Mouse (Mus musculus) cerebellum, postnatal 10 days (tissue): ENCODE measurements around the gene Lbhd1.
"Not testable (repeated sequence)": the region's sequence is repeated elsewhere in the genome, so short reads cannot be mapped to it uniquely, and the experiment has no call there.

Experiments
- DNase-seq, 2 experiments: peaks; one replicate each; pipeline ENCODE4 v3.0.0; 2021; ENCODE audit warnings: mixed read lengths in 2 of 2

Lbhd1 gene

GRCm38 (mm10) chr19:8871267-8872186 lies 12.0 kb upstream of the Lbhd1 start, which contains the start of gene Ubxn1:
Gene Ubxn1 (plus strand): TSS chr19:8871496.
- DNase-seq = peak; percentile 98

- no peak for DNase-seq
Observed at GRCm38 (mm10) chr19:8872266-8872840, 11.2 kb upstream of the Lbhd1 start.

DNA sequence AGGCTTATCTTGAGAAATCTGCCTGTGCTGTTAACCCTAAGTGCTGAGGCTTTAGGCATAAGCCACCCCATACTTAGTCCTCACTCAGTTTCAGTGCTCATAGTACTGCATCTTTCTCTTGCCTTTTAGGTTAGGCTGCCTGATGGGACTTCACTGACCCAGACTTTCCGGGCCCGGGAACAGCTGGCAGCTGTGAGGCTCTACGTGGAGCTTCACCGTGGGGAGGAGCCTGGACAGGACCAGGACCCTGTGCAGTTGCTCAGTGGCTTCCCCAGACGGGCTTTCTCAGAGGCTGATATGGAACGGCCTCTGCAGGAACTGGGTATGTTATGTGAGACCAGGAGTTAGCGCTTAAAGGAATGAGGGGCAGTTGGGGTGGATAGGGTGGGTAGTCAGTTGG lies 8.5 kb upstream of the Lbhd1 start:
- no peak for DNase-seq

GRCm38 (mm10) chr19:8880311-8881033 lies 3.1 kb upstream of the Lbhd1 start, which contains the start of gene Uqcc3:
Gene Uqcc3 (minus strand): TSS chr19:8880923.
- DNase-seq = peak; percentile 93

GRCm38 (mm10) chr19:8881034-8881392 lies 2.5 kb upstream of the Lbhd1 start:
- DNase-seq = no peak

GRCm38 (mm10) chr19:8886916-8887584 lies 3.5 kb downstream of the Lbhd1 start:
- no peak for DNase-seq

- DNase-seq = no peak
Observed at GRCm38 (mm10) chr19:8887585-8888463, 4.3 kb downstream of the Lbhd1 start.

GRCm38 (mm10) chr19:8888511-8889385 lies 5.2 kb downstream of the Lbhd1 start, which contains the start of the genes 1810009A15Rik and Gm49416:
Gene 1810009A15Rik (plus strand): TSS chr19:8888853.
Gene Gm49416 (plus strand): TSS chr19:8888926.
- peak; percentile 98 to 99 for DNase-seq

DNA sequence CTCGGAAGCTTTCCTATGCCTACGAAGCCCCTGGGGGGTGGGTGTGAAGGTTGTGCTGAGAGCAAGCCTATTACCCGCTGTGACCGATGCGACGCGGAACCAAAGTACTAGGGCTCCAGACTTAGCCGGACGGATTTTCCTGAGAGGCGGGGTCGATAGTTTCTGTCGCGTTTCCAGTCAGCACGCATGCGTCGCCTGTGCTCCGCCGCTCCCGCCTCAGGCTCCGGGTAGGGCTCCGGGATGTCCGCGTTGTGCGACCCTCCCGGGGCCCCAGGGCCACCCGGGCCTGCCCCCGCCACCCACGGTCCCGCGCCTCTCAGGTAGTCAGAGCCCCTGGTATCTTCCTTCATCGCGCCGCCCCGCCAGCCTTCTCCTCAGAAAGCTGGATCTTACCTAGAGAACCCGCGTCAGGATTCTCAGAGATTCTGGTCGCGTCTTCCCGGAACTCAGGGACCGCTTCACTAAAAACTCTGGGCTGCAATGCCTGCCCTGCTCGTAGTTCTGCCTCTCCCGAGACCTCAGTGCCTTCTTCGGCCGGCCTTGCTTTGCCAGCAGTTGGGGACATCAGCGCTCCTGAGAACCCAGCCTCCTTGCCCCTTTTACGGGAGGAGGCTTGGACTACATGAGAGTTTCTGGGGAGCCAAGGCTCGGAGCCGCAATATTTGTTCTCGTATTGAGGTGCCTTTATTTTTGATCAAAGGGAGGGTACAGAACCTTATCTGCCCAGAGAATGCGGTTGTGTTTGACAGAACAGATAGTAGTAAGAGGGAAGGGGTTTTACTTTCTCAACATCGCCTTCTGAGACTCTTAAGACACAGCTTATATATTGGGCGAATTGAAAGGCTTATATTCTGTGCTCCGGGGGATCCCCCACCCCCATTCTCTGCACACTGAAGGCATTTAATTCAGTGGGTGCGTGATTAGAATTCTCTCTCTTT lies 9.6 kb downstream of the Lbhd1 start, which contains the start of gene Ints5:
Gene Ints5, plus strand, starts transcription at position 177 of the 938 bp plus-strand sequence.
- DNase-seq = peak; percentile 89 to 92

DNA sequence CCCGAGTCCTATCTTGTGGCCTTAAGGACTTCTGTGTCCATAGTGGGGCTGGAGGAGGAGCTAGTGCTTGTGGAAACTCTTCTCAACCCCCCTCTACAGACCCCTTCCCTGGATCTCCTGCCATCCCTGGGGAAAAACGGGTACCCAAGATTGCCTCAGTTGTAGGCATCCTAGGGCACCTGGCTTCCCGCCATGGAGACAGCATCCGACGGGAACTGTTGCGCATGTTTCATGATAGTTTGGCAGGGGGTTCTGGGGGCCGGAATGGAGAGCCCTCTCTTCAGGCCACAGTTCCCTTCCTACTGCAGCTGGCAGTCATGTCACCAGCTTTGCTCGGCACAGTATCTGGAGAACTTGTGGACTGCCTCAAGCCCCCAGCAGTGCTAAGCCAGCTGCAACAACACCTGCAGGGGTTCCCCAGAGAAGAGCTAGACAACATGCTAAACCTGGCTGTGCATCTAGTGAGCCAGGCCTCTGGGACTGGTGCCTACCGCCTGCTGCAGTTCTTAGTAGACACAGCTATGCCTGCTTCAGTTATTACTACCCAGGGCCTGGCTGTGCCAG lies 11.9 kb downstream of the Lbhd1 start:
- peak; percentile 24 to 25 for DNase-seq

DNA sequence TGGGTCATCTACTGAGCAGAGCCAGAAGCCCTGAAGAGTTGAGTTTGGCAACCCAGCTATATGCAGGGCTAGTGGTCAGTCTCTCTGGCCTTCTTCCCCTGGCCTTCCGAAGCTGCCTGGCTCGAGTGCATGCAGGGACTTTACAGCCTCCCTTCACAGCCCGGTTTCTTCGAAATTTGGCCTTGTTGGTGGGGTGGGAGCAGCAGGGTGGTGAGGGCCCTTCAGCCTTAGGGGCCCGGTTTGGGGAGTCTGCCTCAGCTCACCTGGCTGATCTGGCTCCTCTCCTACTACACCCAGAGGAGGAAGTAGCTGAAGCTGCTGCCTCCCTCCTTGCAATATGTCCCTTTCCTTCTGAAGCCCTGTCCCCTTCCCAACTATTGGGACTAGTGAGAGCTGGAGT lies 12.7 kb downstream of the Lbhd1 start:
- not testable (repeated sequence) for DNase-seq

GRCm38 (mm10) chr19:8897211-8897864 lies 13.8 kb downstream of the Lbhd1 start:
- peak; percentile 69 for DNase-seq

DNA sequence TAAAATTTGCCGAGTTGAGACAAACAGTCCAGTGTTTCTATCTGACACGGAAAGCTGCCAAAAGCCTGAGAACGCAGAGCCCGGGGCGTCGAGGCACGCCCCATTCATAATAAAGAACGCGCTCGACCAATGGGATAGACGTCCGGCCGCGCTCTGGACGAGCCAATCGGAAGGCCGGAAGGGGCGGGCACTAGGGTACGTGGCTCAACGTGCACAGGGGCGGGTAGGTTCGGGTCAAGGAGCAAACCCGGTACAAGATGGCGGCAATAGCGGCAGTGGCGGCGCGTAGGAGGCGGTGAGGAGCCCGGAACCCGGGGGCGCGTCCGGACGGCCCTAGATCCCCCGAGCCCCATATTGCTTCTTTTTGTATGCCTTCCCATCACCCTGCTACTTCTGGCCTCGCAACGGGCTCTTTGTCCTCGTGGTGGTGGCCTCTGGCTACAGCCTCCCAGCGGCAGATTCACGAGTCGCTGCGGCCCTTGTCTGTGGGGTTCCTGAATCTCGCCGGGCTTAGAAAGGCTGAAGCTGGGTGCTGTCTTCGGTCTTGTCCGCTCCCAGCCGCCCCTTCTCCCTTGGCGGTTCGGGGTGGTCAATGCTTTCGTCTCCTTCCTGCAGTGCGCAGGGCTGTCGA lies 14.4 kb downstream of the Lbhd1 start, which contains the start of gene Ganab:
Gene Ganab, plus strand, starts transcription at position 207 of the 631 bp plus-strand sequence.
- DNase-seq = peak; percentile 95 to 97

DNA sequence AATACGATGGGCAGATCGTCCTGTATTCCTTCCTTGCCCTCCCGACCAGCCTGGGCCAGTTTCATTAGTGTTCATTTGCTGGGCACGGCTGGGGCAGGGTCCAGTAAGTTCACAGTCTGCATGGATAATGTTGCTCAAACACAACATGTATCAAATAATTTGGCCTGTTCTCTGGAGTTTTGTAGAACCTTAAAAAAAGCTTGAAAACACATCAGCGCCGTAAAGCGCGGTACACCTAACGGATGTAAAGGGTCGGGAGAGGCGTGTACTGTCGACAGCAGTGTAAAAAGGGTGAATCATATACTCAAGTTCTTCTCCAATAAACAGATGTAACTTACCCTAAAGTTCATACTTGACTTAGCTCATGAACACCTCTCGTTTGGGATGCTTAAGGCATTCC lies 15.0 kb downstream of the Lbhd1 start:
- no peak for DNase-seq

- no peak for DNase-seq
Observed at GRCm38 (mm10) chr19:8899079-8899478, 15.5 kb downstream of the Lbhd1 start.

DNA sequence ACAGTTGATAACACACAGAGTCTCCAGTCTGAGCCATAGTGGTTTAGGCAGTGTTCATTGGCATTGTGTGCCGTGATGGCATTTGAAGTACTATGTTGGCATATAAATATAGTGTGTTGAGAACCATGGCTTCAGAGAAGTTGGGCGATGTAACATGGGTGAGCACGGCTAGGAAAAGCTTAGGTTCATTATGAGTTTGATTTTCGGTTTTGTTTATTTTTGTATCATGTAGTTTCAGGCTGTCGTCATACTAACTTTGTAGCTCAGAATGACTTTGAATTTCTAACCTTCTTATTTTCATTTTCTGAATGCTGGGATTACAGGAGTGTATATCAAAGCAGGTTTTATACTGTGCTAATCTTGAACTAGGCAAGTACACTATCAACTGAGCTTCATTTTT lies 19.9 kb downstream of the Lbhd1 start:
- DNase-seq = no peak

GRCm38 (mm10) chr19:8908531-8908930 lies 25.0 kb downstream of the Lbhd1 start:
- DNase-seq = no peak

DNA sequence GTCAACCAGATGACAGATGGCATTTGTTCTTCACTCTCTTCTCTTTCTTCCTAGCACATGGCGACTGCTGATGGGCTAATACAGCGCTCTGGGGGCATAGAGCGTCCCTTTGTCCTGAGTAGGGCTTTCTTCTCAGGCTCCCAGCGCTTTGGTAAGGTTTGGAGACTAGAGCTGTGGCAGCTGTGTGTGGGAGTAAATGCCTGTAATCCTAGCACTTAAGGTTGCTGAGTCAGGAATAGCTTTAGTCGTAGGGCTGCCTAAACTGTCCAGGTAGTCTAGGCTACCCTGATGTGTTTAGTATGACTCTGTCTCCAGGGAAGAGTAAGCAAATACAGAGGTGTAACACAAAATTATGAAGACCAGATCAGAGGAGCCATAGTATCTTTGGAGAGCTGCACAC lies 28.3 kb downstream of the Lbhd1 start:
- no peak for DNase-seq
